8 mouse cellular contexts compared by ENCODE assay signal in the genomic region with DNA sequence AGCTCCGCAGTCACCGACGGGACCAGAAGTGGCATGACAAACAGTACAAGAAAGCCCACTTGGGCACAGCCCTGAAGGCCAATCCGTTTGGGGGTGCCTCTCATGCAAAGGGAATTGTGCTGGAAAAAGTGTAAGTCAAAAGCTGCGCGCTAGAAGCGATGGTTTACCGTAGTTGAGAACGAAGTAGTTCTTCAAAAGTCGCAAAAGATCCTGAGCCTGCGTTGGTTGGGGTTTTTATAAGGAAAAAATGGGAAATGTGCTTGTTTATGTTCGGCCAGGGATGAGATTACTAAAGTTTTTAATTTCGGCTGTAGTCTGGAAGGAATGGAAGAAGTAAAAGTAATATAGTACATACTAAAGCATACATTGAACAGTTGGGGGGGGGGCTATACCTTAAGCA. TPM values are rescaled to one million over a fixed set of nuclear protein-coding genes. Genes with fewer than 3 reads are reported as not detected.
A peak's percentile ranks its signal among the peaks of the same experiment; 100 is the strongest.
DNase-seq lines count a peak whose midpoint lies in the region; ATAC-seq and TF ChIP-seq lines count a peak whose summit lies in the region.
"Not testable (repeated sequence)": the region's sequence is repeated elsewhere in the genome, so short reads cannot be mapped to it uniquely, and the experiment has no call there.

No protein-coding gene starts in this region.

- H3K4me1 ChIP-seq in bone marrow macrophage, adult 2 months (ENCODE audit: control insufficient read depth, insufficient read depth, low read length); forebrain, embryonic 10.5 days; heart, embryonic 14.5 days (ENCODE audit: control insufficient read depth in 2 of 2, insufficient read depth in 2 of 2, low read length in 2 of 2); intestine, embryonic 15.5 days (replicated peaks); limb, embryonic 14.5 days (ENCODE audit: control insufficient read depth, insufficient read depth, low read length); lung, postnatal 0 days (ENCODE audit: insufficient read depth, low read depth, low read length); neural tube, embryonic 12.5 days: not testable (repeated sequence)

- peaks cover 44% of the 10 kb centered on the region for H3K36me3 ChIP-seq in forebrain, embryonic 10.5 days (replicated peaks)
- peaks cover 40% of the 10 kb centered on the region for H3K36me3 ChIP-seq in heart, embryonic 14.5 days (ENCODE audit: control insufficient read depth, insufficient read depth, low read length)
- H3K36me3 ChIP-seq in intestine, embryonic 15.5 days, result not testable (repeated sequence)
- H3K36me3 ChIP-seq in limb, embryonic 14.5 days (ENCODE audit: control insufficient read depth, insufficient read depth, low read length), result peaks cover 32% of the 10 kb centered on the region
- peaks cover 14% of the 10 kb centered on the region for H3K36me3 ChIP-seq in lung, postnatal 0 days (ENCODE audit: insufficient read depth, low read length)
- H3K36me3 ChIP-seq in neural tube, embryonic 12.5 days, result peaks cover 34% of the 10 kb centered on the region

- H3K9me3 ChIP-seq in forebrain, embryonic 10.5 days; heart, embryonic 14.5 days (ENCODE audit: control insufficient read depth, low read length); intestine, embryonic 15.5 days; limb, embryonic 14.5 days (ENCODE audit: control insufficient read depth, low read length); lung, postnatal 0 days (ENCODE audit: low read length); neural tube, embryonic 12.5 days: not testable (repeated sequence)

- DNase-seq in forebrain, embryonic 10.5 days (ENCODE audit: extremely low spot score, low spot score); limb, embryonic 14.5 days (ENCODE audit: low spot score): not testable (repeated sequence)
- peak; percentile 18 for DNase-seq in lung, postnatal 0 days (ENCODE audit: low spot score)
- DNase-seq in thymus, postnatal 0 days (ENCODE audit: low spot score), result peak; percentile 17

- WGBS in forebrain, embryonic 10.5 days, result under 1% methylated on average over 13 of the region's 13 CpGs
- under 1% methylated on average over 13 of the region's 13 CpGs for WGBS in heart, embryonic 14.5 days
- WGBS in intestine, embryonic 15.5 days, result under 1% methylated on average over 13 of the region's 13 CpGs
- whole genome bisulfite sequencing in limb, embryonic 14.5 days, result 1% methylated on average over 13 of the region's 13 CpGs
- whole genome bisulfite sequencing in lung, postnatal 0 days, result under 1% methylated on average over 13 of the region's 13 CpGs
- 1% methylated on average over 13 of the region's 13 CpGs for WGBS in neural tube, embryonic 12.5 days

- peak overlapping the region; percentile 88 for H3K27ac ChIP-seq in bone marrow macrophage, adult 2 months (ENCODE audit: insufficient read depth, low read depth, low read length)
- H3K27ac ChIP-seq in forebrain, embryonic 10.5 days, result peak overlapping the region; percentile 98
- peak overlapping the region; percentile 71 to 73 for H3K27ac ChIP-seq in heart, embryonic 14.5 days (replicated peaks in 1 of 2; ENCODE audit: control insufficient read depth in 1 of 2, insufficient read depth in 1 of 2, low read depth in 2 of 2, low read length in 2 of 2)
- not testable (repeated sequence) for H3K27ac ChIP-seq in intestine, embryonic 15.5 days; neural tube, embryonic 12.5 days
- H3K27ac ChIP-seq in limb, embryonic 14.5 days (replicated peaks; ENCODE audit: low read depth, low read length), result peak overlapping the region; percentile 33
- H3K27ac ChIP-seq in lung, postnatal 0 days (ENCODE audit: low read length), result peak overlapping the region; percentile 82; the same call in 1 of the 2 replicates

- ATAC-seq in heart, embryonic 14.5 days (ENCODE audit: insufficient number of reproducible peaks, insufficient read depth, low FRiP score, low read depth); intestine, embryonic 15.5 days; limb, embryonic 14.5 days (ENCODE audit: low FRiP score, low read depth); lung, postnatal 0 days; neural tube, embryonic 12.5 days (ENCODE audit: low FRiP score, low read depth): not testable (repeated sequence)

- TF ChIP-seq POLR2A in bone marrow macrophage, adult 2 months (IDR thresholded peaks at IDR 0.05; ENCODE audit: borderline replicate concordance, low read depth, low read length); limb, embryonic 14.5 days (IDR thresholded peaks at IDR 0.05; ENCODE audit: borderline replicate concordance, extremely low read depth, insufficient read depth, insufficient read length): not testable (repeated sequence)

- H3K27me3 ChIP-seq in forebrain, embryonic 10.5 days (ENCODE audit: poor library complexity, severe bottlenecking); heart, embryonic 14.5 days (ENCODE audit: control insufficient read depth, insufficient read depth, low read length); intestine, embryonic 15.5 days (replicated peaks); limb, embryonic 14.5 days (ENCODE audit: control insufficient read depth, insufficient read depth, low read length); lung, postnatal 0 days (replicated peaks; ENCODE audit: insufficient read depth, low read length); neural tube, embryonic 12.5 days (replicated peaks): not testable (repeated sequence)

- not testable (repeated sequence) for TF ChIP-seq EP300 in lung, postnatal 0 days (IDR thresholded peaks at IDR 0.05)

- H3K4me2 ChIP-seq in heart, embryonic 14.5 days (ENCODE audit: low read length), result peak overlapping the region; percentile 83
- H3K4me2 ChIP-seq in intestine, embryonic 15.5 days (replicated peaks), result peak overlapping the region; percentile 57
- H3K4me2 ChIP-seq in limb, embryonic 14.5 days (replicated peaks; ENCODE audit: low read depth, low read length, severe bottlenecking), result peak overlapping the region; percentile 76
- H3K4me2 ChIP-seq in lung, postnatal 0 days (replicated peaks; ENCODE audit: low read depth, low read length), result peak overlapping the region; percentile 61
- H3K4me2 ChIP-seq in neural tube, embryonic 12.5 days (replicated peaks), result peak overlapping the region; percentile 72

- peak overlapping the region; percentile 96 for H3K9ac ChIP-seq in heart, embryonic 14.5 days (ENCODE audit: low read length)
- peak overlapping the region; percentile 95 for H3K9ac ChIP-seq in intestine, embryonic 15.5 days
- peak overlapping the region; percentile 97 for H3K9ac ChIP-seq in limb, embryonic 14.5 days (ENCODE audit: low read depth, low read length, severe bottlenecking)
- H3K9ac ChIP-seq in lung, postnatal 0 days (replicated peaks; ENCODE audit: low read depth), result peak overlapping the region; percentile 98
- H3K9ac ChIP-seq in neural tube, embryonic 12.5 days, result peak overlapping the region; percentile 90

- TF ChIP-seq CTCF in bone marrow macrophage, adult 2 months (IDR thresholded peaks at IDR 0.05; ENCODE audit: low read depth, low read length); lung, postnatal 0 days (IDR thresholded peaks at IDR 0.05): not testable (repeated sequence)

- peak overlapping the region; percentile 98 for H3K4me3 ChIP-seq in bone marrow macrophage, adult 2 months (ENCODE audit: insufficient read depth, low read length)
- peak overlapping the region; percentile 91 for H3K4me3 ChIP-seq in forebrain, embryonic 10.5 days
- H3K4me3 ChIP-seq in heart, embryonic 14.5 days (ENCODE audit: control insufficient read depth in 1 of 2, insufficient read depth in 1 of 2, low read depth in 1 of 2, low read length in 2 of 2), result peak overlapping the region; percentile 66 to 86
- peak overlapping the region; percentile 73 for H3K4me3 ChIP-seq in intestine, embryonic 15.5 days (replicated peaks)
- peak overlapping the region; percentile 91 for H3K4me3 ChIP-seq in limb, embryonic 14.5 days (replicated peaks; ENCODE audit: low read length)
- peak overlapping the region; percentile 90 for H3K4me3 ChIP-seq in lung, postnatal 0 days (ENCODE audit: low read depth, low read length)
- H3K4me3 ChIP-seq in neural tube, embryonic 12.5 days, result peak overlapping the region; percentile 85

RNA-seq across cellular contexts. Expression of gene Rps23, which starts 0.9 kb away (rescaled TPM):
- polyA plus RNA-seq in bone marrow macrophage, adult 2 months (2012; ENCODE audit: insufficient read depth, insufficient read length, missing spikeins), result 640 and 687 TPM in 2 replicates
- 207 and 212 TPM in 2 replicates for polyA plus RNA-seq in forebrain, embryonic 10.5 days (2016; fragmentation: Nextera tagmentation; extraction: Ambion mirVana)
- polyA plus RNA-seq in heart, embryonic 14.5 days (2014; fragmentation: Nextera tagmentation; extraction: Ambion mirVana), result 161 and 182 TPM in 2 replicates
- 222 and 261 TPM in 2 replicates for polyA plus RNA-seq in intestine, embryonic 15.5 days (2015; fragmentation: Nextera tagmentation; extraction: Ambion mirVana)
- polyA plus RNA-seq in limb, embryonic 14.5 days (2012; rRNA removed), result 1,014 and 1,530 TPM in 2 replicates
- polyA plus RNA-seq in limb, embryonic 14.5 days (2014; fragmentation: Nextera tagmentation; extraction: Ambion mirVana), result 292 and 334 TPM in 2 replicates
- 202 and 205 TPM in 2 replicates for polyA plus RNA-seq in lung, postnatal 0 days (2015; fragmentation: Nextera tagmentation; extraction: Ambion mirVana)
- 168 and 169 TPM in 2 replicates for polyA plus RNA-seq in neural tube, embryonic 12.5 days (2016; fragmentation: Nextera tagmentation; extraction: Ambion mirVana)
- polyA plus RNA-seq in thymus, postnatal 0 days (2015; fragmentation: Nextera tagmentation; extraction: Ambion mirVana), result 425 and 443 TPM in 2 replicates

RNA-seq across cellular contexts. Expression of gene Atp6ap1l, which starts 18.5 kb away (rescaled TPM):
- polyA plus RNA-seq in bone marrow macrophage, adult 2 months (2012; ENCODE audit: insufficient read depth, insufficient read length, missing spikeins), result not detected in 2 replicates
- polyA plus RNA-seq in forebrain, embryonic 10.5 days (2016; fragmentation: Nextera tagmentation; extraction: Ambion mirVana), result not detected in 2 replicates
- polyA plus RNA-seq in heart, embryonic 14.5 days (2014; fragmentation: Nextera tagmentation; extraction: Ambion mirVana), result 0.85 and 1.5 TPM in 2 replicates
- polyA plus RNA-seq in intestine, embryonic 15.5 days (2015; fragmentation: Nextera tagmentation; extraction: Ambion mirVana), result not detected in 2 replicates
- polyA plus RNA-seq in limb, embryonic 14.5 days (2012; rRNA removed), result 0.34 and 0.40 TPM in 2 replicates
- polyA plus RNA-seq in limb, embryonic 14.5 days (2014; fragmentation: Nextera tagmentation; extraction: Ambion mirVana), result 0.37 TPM in 1 of 2 replicates, not detected in the other
- not detected in 2 replicates for polyA plus RNA-seq in lung, postnatal 0 days (2015; fragmentation: Nextera tagmentation; extraction: Ambion mirVana)
- polyA plus RNA-seq in neural tube, embryonic 12.5 days (2016; fragmentation: Nextera tagmentation; extraction: Ambion mirVana), result 0.22 and 0.63 TPM in 2 replicates
- polyA plus RNA-seq in thymus, postnatal 0 days (2015; fragmentation: Nextera tagmentation; extraction: Ambion mirVana), result 0.18 TPM in 1 of 2 replicates, not detected in the other
